Mouse (Mus musculus): ENCODE data around the gene Bcl2l13.
A peak's percentile ranks its signal among the peaks of the same experiment; 100 is the strongest.

GRCm38 (mm10) chr6:120916074-120916971 lies 80.3 kb downstream of the Bcl2l13 start, which contains the start of gene Bid:
- TF ChIP-seq POLR2A (IDR thresholded peaks at IDR 0.05; ENCODE audit: low read depth, low read length) (peak; percentile 55), CTCF (IDR thresholded peaks at IDR 0.05; ENCODE audit: borderline replicate concordance, insufficient read depth, low read length) (no peak)
